Mouse (Mus musculus): Measurements from ENCODE around the gene Tfdp2.

- TF ChIP-seq CTCF (IDR thresholded peaks at IDR 0.05) (no peak), EP300 (IDR thresholded peaks at IDR 0.05) (no peak)
Observed at GRCm38 (mm10) chr9:96238286-96238685, 42.2 kb downstream of the Tfdp2 start.
